Mouse (Mus musculus) small intestine, adult 2 months (tissue): ENCODE measurements around the gene Itga9.

Experiments used
- CTCF ChIP-seq: fragments of 200-500 bp; IDR thresholded peaks from 2 replicates; pipeline ENCODE4 v1.5.1; 2012; ENCODE audit warnings: low read depth, mild to moderate bottlenecking, control low read depth, inconsistent platforms, low read length, moderate library complexity, mixed read lengths; ENCODE audit not compliant: insufficient replicate concordance, insufficient read length; ENCODE audit errors: extremely low read depth
- POLR2A ChIP-seq: fragments of 200-500 bp; IDR thresholded peaks from 2 replicates; pipeline ENCODE4 v1.6.1; 2012; ENCODE audit warnings: low read depth, mild to moderate bottlenecking, control low read depth, inconsistent platforms, low read length, moderate library complexity

- TF ChIP-seq CTCF (no peak), POLR2A (no peak)
These were observed 307.1 kb downstream of the Itga9 start for GRCm38 (mm10) chr9:118913613-118914012.
